Mouse (Mus musculus): ENCODE results near the gene Slc22a20.

DNA sequence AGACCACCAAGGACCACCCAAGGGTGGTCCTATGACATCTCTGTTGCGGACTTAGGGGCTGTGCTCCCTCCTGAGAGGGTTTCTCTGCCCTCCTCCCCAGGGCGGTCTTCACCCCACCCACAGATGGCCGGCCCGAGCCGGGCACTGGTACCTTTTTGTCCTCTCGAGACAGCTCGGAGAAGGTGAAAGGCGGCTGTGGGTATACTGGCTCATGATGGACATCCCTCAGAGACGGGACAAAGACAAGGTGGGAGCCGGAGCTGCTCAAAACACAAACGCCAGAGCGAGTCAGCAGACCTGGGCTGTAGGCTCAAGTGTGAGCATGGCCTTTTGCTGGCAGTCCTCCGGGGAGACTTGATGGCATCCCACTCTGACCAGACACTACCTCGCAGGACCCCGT is 42.5 kb downstream of the Slc22a20 start:
- no peak for TF ChIP-seq CTCF (IDR thresholded peaks at IDR 0.05; ENCODE audit: low read depth)
- TF ChIP-seq EP300 (IDR thresholded peaks at IDR 0.05; ENCODE audit: low read depth), result no peak

Data from liver, postnatal 0 days (tissue).